Mouse (Mus musculus) heart, postnatal 0 days (tissue): ENCODE results near the gene Trmt1.

Experiments
- CTCF ChIP-seq: IDR thresholded peaks from 2 replicates; pipeline ENCODE4 v1.5.1; 2016; ENCODE audit warnings: antibody characterized with exemption, control low read depth, low read depth
- EP300 ChIP-seq: IDR thresholded peaks from 2 replicates; pipeline ENCODE4 v1.6.1; 2016; ENCODE audit warnings: antibody characterized with exemption, low read depth

- TF ChIP-seq CTCF (no peak), EP300 (no peak)
These were observed 19.9 kb downstream of the Trmt1 start for GRCm38 (mm10) chr8:84705960-84706359.
